Mouse (Mus musculus) thymus, postnatal 0 days (tissue): Measurements from ENCODE around the gene Fcgr1. TPM values are rescaled to one million over a fixed set of nuclear protein-coding genes. Genes with fewer than 3 reads are reported as not detected.
"Not testable (repeated sequence)": the region's sequence is repeated elsewhere in the genome, so short reads cannot be mapped to it uniquely, and the experiment has no call there.

ENCODE experiments used
- DNase-seq: peaks from one replicate; pipeline ENCODE4 v3.0.0-alpha.2; 2015; ENCODE audit warnings: low spot score
- polyA plus RNA-seq: library from polyadenylated mRNA; unstranded; fragments of >200 nt; fragmentation: Nextera tagmentation; extraction: Ambion mirVana; gene quantifications from 2 replicates; pipeline ENCODE4 v1.2.1, GENCODE M21; 2015

The Fcgr1 gene
- polyA plus RNA-seq, 1 experiment from 2014 or later: 3.4 TPM

- DNase-seq: peak; percentile 75
These were observed 19.9 kb downstream of the Fcgr1 start for GRCm38 (mm10) chr3:96273591-96274465.

GRCm38 (mm10) chr3:96269511-96270474 lies 24.0 kb downstream of the Fcgr1 start, which contains the start of gene Hist2h2bb:
Gene Hist2h2bb, plus strand, starts transcription at chr3:96269752.
- peak; percentile 98 for DNase-seq

- not testable (repeated sequence) for DNase-seq
These were observed 24.9 kb downstream of the Fcgr1 start for GRCm38 (mm10) chr3:96268776-96269378.

GRCm38 (mm10) chr3:96268051-96268775 lies 25.6 kb downstream of the Fcgr1 start, which contains the start of gene Hist2h3b:
Gene Hist2h3b, plus strand, starts transcription at chr3:96268654.
- DNase-seq: peak; percentile 87

- no peak for DNase-seq
These were observed 26.2 kb downstream of the Fcgr1 start for GRCm38 (mm10) chr3:96267541-96267940.

GRCm38 (mm10) chr3:96266132-96266710 lies 27.5 kb downstream of the Fcgr1 start:
- no peak for DNase-seq

- DNase-seq: no peak
These were observed 29.3 kb downstream of the Fcgr1 start for GRCm38 (mm10) chr3:96264404-96264949.

GRCm38 (mm10) chr3:96263558-96264403 lies 30.0 kb downstream of the Fcgr1 start:
- peak; percentile 50 for DNase-seq

- DNase-seq: peak; percentile 94
These were observed 30.7 kb downstream of the Fcgr1 start, which contains the start of gene Hist2h4 for GRCm38 (mm10) chr3:96262979-96263550. Gene Hist2h4, minus strand, starts transcription at chr3:96263311.

- DNase-seq: peak; percentile 60
These were observed 31.4 kb downstream of the Fcgr1 start for GRCm38 (mm10) chr3:96262216-96262875.

- no peak for DNase-seq
These were observed 32.1 kb downstream of the Fcgr1 start for GRCm38 (mm10) chr3:96261623-96262022.

- no peak for DNase-seq
These were observed 33.5 kb downstream of the Fcgr1 start for GRCm38 (mm10) chr3:96260220-96260619.

- no peak for DNase-seq
These were observed 36.6 kb downstream of the Fcgr1 start for GRCm38 (mm10) chr3:96257190-96257589.

GRCm38 (mm10) chr3:96255926-96256593 lies 37.7 kb downstream of the Fcgr1 start:
- DNase-seq: no peak

- DNase-seq: no peak
These were observed 39.0 kb downstream of the Fcgr1 start for GRCm38 (mm10) chr3:96254683-96255355.

GRCm38 (mm10) chr3:96251787-96252186 lies 42.0 kb downstream of the Fcgr1 start:
- no peak for DNase-seq

- DNase-seq: no peak
These were observed 42.9 kb downstream of the Fcgr1 start for GRCm38 (mm10) chr3:96250890-96251289.
